Mouse (Mus musculus): ENCODE measurements around the gene 1700019N19Rik.

The 1700019N19Rik gene

DNA sequence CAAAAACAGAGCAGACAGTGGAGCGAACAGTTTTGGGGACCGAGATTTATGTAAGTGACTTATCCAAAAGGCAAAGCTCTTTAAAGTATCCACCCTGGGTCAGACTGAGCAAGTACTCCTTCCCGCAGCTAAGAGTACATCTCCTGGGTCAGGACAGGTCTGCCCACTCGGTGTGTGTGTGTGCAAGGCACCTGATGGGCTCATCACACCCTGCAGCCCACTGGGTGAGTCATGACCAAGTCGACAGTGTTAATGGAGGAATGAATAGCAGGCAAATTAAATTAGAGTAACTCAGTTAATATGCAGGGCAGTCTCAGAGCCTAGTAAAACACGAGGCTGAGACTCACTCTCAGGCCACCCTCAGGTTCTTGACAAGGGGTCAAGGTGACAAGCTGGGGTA, 14.6 kb upstream of the 1700019N19Rik start:
- DNase-seq (ENCODE audit: low read depth, low spot score), result no peak

DNA sequence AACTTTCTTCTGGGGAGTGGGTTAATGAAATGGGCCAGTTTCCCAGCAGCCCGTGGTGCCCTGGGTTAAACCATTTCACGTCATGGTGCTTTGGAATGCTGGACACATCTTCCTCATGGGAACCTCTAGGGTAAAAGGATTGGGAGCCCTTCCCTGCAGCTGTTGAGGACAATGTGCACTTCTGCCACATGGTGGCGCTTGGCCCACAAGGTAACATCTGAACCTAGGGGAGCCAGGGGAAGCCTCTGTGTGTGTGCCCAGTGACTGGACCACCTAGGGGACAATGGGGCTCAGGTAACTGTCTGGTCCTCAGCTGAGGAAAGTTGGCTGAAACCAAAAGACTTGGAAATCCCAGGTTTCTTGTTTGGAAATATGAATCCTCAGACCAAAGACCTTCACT, 12.1 kb upstream of the 1700019N19Rik start:
- peak; percentile 43 for DNase-seq (ENCODE audit: low read depth, low spot score)

DNA sequence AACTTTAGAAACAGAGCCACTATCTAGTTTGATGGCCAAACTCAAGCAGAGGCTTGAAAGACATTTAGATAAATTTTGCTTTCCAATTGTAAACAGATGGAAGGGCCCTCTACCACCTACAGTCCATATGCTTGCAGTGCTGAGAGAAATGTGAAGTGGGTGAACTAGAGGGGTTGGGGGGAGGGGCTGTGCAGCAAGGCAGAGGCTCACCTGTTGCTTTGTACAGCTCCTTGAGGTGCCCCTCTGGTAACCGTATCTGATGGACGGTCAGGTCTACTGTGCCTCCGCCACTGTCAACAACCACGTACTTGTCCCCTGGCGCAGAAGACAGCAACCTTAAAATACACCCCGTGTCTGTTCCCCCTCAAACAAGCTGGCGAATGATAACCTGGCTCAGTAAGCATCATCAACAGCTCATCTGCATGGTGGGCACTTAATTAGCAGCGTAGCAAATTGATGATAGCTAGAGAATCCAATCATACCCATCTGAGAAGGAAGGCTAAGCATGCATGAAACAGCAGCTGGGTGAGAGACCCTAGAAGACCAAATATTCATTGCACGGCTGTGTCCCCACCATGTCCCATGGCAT, 11.0 kb upstream of the 1700019N19Rik start:
- no peak for DNase-seq (ENCODE audit: low read depth, low spot score)

DNA sequence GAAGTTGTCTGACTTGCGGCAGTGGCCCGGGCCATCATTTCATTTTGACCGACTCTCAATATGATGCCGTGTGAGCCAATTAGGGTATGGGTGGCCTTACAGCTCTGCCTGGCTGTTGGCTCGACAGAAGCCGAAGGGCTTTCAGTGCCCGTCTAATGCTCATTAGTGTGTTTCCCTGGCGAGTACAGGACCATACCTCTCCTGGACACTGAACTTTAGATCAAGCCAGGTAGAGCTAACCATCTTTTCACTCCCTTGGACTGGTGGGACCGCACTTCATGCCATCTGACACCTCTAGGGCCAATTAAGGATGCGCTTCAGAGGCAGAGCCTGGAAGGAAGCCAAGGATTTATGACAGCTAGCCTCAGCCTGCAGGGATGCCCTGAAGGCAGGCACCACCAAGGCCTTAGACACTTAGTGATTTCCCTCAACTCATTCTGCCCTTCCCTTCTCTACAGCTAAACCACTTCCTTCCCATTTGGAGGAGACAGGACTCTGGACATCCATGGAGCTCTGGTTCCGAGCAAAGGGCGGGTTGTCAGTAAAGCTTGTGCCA, 931 bp upstream of the 1700019N19Rik start:
- no peak for DNase-seq (ENCODE audit: low read depth, low spot score)

DNA sequence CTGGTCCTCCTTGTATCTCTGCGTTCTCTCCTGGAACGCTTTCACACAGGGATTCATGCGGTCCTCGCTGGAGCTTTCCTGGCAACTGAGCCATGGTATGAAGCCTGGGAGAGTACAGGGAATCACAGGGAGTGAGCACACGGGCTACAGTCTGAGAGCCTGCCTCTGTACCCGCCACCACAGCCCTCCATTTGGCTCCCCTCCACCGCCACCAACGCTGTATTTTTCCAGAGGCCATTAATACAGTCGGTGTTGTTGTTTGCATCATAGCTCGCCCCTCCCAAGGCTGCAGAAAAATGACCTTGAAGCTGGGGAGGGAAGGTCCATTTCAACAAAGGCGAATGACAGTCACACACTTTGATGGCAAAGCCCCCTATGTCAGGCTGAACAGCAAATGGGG, 5.1 kb downstream of the 1700019N19Rik start:
- no peak for DNase-seq (ENCODE audit: low read depth, low spot score)

DNA sequence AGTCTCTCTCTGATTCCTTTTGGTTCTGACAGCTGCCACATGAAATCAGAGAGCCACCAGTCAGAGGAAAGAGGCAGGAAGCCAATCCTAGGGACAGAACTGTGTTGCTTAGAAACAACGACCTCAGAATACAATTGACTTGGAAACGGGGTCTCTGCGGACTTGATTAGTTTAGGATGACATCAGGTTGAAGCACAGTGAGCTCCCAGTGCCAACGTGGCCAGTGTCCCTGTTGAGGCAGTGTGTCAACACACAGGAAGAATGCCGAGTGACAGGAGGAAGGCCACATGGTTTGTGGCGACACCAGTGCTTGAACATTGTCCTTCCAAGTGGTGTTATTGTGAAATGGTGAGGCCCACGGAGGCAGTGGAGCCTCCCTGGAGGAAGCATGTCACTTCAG, 10.3 kb downstream of the 1700019N19Rik start:
- DNase-seq (ENCODE audit: low read depth, low spot score), result no peak

DNA sequence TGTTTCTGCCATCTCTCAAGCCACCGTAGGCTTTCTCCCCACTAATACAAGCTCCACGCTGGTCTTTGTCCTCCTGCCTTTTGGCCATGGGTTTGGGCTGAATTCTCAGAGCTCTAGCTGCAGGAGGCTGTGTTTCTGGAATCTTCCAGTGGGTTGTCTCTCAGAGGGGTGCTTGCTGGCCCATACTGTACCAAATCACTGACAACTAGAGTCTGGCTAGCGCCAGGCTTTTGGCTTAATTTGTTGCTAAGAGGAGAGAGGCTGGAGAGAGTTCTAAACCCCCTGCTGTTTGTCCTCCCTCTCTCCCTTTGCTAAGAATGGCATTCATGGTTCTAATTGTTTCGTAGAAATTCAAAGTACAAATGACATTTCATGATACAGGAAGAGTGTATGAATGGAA, 12.7 kb downstream of the 1700019N19Rik start:
- no peak for DNase-seq (ENCODE audit: low read depth, low spot score)

DNA sequence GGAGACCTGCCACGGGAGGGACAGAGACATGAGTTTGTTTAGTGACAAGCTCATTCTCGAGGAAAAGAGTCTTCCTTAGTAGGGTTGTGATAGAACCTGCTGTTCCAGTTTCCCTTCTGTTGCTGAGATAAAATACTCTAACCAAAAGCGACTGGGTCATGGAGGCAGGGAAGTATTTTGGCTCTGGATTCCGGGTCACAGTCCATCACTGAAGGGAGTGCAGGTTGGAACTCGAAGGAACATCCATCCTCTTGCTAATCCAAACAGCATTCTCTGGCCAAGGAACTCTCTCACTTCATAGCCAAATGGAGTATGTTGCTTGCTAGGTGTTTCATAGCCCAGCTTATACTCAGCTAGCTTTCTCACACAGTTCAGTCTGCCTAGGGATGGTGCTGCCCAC, 17.8 kb downstream of the 1700019N19Rik start:
- no peak for DNase-seq (ENCODE audit: low read depth, low spot score)

DNA sequence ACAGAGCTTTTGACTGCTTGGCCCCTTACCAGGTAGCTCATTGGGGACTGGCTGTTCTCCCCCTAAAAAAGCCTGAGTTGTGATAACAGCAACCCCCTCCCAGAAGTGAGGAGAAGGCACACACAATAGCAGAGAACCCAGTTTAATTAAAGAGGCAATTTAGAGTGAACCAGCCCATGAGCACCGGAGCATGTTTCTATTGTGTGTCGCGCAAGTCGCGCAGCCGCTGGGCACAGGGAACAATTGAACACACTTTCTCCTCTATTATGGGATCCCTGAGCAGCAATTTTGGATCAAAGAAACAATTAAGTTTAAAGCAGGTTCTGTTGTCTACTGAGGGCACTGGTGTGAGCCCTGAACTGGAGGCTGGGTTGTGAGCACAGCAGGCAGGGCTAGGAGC, 26.9 kb downstream of the 1700019N19Rik start:
- DNase-seq (ENCODE audit: low read depth, low spot score), result no peak

DNA sequence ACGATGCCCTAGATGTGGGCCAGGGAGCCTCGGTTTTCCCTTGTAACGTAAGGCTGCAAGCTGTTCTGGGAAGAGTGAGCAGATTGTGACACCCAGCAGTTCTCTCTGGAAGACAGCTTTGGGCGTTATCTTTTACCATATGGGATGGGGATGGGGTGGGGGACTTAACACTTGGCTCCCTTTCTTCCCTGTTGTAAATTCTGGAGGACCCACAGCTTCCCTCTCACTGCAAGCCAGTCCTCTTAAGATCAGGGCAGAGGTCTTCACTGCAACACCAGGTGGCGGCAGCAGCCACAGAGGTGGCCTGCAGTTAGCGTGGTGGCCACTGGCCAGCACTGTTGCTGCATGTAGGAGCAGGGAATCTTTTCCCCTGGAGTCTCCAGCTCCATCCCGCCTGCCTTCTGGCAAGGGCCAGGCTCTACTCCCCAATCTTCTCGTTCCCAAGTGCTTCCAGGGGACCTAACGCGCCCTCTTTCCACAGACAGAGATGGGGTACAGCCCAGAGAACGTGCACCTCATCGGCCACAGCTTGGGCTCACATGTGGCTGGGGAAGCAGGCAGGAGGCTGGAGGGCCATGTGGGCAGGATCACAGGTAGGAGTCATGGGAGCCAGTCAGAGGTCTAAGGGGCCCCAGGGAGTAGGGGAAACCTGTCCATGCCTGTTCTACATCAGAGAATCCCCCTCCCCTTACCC, 31.3 kb downstream of the 1700019N19Rik start:
- peak; percentile 33 for DNase-seq (ENCODE audit: low read depth, low spot score)

DNA sequence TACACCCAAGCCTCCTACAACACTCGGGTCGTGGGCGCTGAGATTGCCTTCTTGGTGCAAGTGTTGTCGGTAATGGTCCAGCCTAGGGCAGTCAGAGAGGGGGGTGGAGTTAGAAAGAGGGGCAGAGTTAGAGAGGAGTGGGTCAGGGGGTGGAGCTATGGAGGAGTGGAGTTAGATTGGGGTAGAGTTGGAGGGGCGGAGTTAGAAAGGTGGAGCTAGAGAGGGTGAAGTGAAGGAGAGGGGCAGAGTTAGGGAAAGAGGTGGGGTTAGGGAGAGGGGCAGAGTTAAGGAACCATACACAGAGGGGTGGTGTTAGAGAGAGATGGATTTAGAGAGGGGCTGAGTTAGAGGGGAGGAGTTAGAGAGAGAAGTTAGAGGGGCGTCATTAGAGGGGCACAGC, 31.9 kb downstream of the 1700019N19Rik start:
- no peak for DNase-seq (ENCODE audit: low read depth, low spot score)

DNA sequence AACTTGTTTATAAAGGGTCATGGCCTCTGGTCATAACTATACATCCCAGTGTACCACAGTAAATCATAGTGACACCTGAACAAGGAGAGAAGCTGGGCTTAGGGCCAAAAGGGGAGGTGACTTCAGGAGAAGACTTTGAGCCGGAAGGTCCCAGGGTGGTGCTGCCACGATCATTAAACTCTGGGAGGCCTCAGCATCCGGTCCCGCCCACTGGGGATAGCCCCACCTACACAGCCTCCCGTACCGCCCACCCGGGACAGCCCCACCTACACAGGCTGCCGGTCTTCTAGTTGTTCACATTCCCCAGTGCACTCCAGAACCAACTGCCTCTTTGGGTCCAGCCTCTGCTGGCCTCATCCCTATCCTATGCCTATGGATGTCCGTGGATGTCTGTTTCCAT, 34.8 kb downstream of the 1700019N19Rik start, which contains the start of gene Pnliprp2:
Gene Pnliprp2, plus strand, starts transcription at position 297 of the 400 bp plus-strand sequence.
- DNase-seq (ENCODE audit: low read depth, low spot score), result no peak

DNA sequence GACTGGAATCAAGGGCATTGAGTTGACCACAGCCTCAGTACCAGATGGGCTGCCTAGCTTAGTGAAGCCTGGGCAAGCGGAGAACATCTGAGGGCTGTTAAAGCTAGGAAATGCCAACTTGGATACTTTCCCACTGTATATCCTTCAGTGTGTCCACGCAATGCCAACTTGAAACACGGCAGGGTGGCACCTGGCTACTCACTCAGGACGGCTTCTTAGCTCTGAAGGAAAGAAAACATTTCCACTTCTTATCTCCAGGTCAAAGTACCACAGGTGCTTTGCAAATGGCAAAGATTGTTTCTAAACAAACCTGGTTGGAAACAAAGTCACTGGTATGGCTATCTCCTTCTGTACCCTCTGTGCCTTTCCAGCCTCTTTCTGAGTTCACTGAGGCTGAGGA, 35.4 kb downstream of the 1700019N19Rik start:
- no peak for DNase-seq (ENCODE audit: low read depth, low spot score)

DNA sequence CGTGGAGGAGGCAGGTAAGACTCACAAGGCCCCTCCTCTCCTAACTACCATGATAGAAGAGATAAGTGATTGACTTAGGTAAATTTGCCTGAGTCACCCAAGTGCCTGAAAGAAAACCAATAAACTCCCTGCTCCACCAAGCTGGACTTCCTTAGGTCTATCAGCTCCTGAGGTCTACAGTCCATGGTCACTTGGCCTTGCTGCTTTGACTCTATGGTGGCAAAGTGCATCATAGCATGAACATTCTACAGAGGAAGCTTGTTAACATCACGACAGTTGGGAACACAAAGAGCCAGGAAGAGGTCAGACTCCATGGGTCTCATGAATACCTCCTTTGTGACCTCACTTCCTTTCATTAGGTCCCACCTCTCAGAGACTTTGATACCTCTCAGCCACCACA, 42.8 kb downstream of the 1700019N19Rik start:
- no peak for DNase-seq (ENCODE audit: low read depth, low spot score)

DNA sequence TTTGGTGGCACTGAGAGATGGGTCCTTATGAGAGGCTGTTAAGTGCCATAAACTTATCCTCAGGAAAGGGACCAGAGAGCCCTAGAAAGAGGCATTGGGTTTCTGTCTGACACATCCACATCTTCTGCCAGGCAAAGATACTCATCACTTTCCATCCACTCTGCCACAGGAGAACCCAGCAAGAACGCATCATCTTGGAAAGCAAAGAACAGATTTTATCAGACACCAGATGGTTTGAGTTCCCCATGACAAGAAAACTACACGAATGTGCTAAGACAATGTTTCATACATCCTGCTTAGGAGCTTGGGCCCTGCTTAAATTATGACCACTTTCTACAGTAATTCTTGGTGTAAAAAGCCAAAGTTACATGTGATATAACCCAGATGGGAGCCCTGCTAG, 43.4 kb downstream of the 1700019N19Rik start:
- DNase-seq (ENCODE audit: low read depth, low spot score), result no peak

DNA sequence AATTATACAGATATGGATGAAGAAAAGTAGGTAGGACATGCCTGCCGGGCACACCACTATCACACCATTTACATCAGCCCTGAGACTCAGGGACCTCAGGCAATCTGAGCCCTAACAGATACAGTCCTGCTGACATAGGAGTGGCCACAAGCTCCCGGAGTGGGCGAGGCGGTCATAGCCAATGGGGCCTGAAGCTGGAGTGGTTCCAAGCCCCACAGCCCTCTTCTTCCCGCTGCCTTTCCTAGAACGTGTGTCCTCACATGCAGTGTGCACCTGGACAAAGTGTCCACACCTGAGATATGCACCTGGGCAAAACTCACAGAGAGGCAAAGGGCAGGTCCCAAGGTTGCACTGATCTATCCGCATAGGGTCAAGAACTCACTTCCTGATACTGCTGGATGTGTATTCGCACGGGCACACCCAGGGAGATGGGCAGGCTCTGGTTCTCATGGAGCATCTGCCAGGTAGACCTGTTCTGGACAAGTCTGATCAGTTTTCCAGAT, 46.7 kb downstream of the 1700019N19Rik start:
- no peak for DNase-seq (ENCODE audit: low read depth, low spot score)

DNA sequence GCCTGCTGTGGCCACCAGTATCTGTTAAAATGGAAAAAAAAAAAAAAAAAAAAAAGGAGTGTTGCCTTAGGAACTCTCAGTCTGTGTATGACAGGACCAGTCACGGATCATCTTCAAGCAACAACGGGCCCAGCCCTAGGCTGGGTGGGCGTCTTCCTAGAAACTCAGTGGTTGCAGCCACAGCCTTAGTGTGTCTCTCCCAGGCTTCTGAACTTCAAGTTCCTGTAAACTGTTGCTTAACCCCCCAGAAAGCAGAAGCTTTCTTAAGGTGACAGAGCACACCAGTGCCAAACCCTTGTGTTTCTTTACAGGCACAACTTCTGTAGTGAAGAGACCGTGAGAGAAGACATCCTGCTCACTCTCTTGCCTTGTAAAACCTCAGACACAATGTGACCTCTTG, 50.5 kb downstream of the 1700019N19Rik start:
- no peak for DNase-seq (ENCODE audit: low read depth, low spot score)

DNA sequence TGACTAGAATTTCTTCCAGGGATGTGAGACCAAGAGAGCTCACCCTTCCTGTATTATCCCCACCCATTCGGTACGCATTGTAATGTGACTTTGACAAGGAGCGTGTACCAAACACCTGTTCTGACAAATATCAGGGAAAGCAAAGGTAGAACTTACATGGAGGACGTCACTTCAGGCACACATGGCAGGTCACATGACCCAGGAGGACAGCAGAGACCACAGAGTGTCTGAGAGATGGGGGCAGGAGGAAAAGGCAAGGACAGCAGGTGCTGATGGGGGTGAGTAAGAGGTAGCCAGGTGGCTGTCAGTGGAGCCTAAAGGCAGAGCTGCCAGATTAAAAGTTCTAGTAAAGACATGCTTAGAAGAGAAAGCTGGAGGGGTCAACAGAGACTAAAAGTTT, 51.5 kb downstream of the 1700019N19Rik start:
- DNase-seq (ENCODE audit: low read depth, low spot score), result no peak

DNA sequence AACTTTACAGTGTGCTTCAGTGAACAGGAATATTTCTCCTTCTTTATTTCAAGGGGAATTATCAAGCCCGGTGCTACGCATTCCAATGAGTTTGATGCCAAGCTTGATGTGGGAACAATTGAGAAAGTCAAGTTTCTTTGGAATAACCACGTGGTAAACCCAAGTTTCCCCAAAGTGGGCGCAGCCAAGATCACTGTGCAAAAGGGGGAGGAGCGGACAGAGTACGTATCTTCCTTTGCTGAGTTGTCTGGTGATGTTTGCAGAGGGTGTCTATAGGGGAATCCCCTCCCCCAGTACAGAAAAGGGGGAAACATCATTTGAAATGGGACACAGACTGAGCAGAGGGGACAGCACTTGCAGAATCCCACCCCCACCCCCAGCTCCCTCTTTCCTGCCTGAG, 53.2 kb downstream of the 1700019N19Rik start:
- no peak for DNase-seq (ENCODE audit: low read depth, low spot score)

DNA sequence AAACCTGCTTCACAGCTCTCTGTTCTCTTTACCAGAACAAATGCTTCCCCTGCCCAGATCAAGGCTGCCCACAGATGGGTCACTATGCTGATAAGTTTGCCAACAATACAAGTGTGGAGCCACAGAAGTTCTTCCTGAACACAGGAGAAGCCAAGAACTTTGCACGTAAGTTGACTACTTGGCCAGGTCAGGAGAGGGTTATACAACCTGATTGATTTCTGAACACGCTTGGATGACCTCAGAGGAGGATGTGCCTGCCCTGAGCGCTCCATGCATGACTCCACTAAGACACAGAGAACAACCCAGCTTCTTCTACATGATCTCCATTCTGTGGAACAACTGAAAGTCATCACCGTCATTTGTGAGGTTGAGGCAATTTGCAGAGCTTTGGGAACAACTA, 56.1 kb downstream of the 1700019N19Rik start:
- DNase-seq (ENCODE audit: low read depth, low spot score), result no peak

Data from retina, adult 2 months (tissue).